Mouse (Mus musculus) hindbrain, embryonic 10.5 days (tissue): ENCODE results near the gene Trpm3. TPM values are rescaled to one million over a fixed set of nuclear protein-coding genes. Genes with fewer than 3 reads are reported as not detected.

ENCODE experiments used
- DNase-seq: peaks from one replicate; pipeline ENCODE4 v3.0.0-alpha.2; 2017; ENCODE audit warnings: low spot score
- H3K27ac ChIP-seq: fragments of 300-500 bp; sonication (generic); 2 replicates; pipeline ENCODE4 v1.5.1; 2016; ENCODE audit warnings: mild to moderate bottlenecking, moderate library complexity
- H3K27me3 ChIP-seq: fragments of 300-500 bp; sonication (generic); 2 replicates; pipeline ENCODE4 v1.6.1; 2016; ENCODE audit warnings: mild to moderate bottlenecking; ENCODE audit not compliant: poor library complexity, insufficient read depth, severe bottlenecking
- H3K36me3 ChIP-seq: fragments of 300-500 bp; sonication (generic); 2 replicates; pipeline ENCODE4 v1.6.1; 2016; ENCODE audit warnings: mild to moderate bottlenecking, moderate library complexity
- H3K4me1 ChIP-seq: fragments of 300-500 bp; sonication (generic); replicated peaks from 2 replicates; pipeline ENCODE4 v1.6.1; 2016; ENCODE audit warnings: mild to moderate bottlenecking
- H3K4me3 ChIP-seq: fragments of 300-500 bp; sonication (generic); 2 replicates; pipeline ENCODE4 v1.5.1; 2016; ENCODE audit warnings: mild to moderate bottlenecking, moderate library complexity
- H3K9me3 ChIP-seq: fragments of 300-500 bp; sonication (generic); 2 replicates; pipeline ENCODE4 v1.6.1; 2016; ENCODE audit warnings: mild to moderate bottlenecking, moderate library complexity
- WGBS: fragments of 180-500 bp; shearing (Covaris S2); methylation state at CpG from one replicate; pipeline ENCODE4 v1.1.7; 2016; 5-methylcytosine and 5-hydroxymethylcytosine counted together
- polyA plus RNA-seq: library from polyadenylated mRNA; unstranded; fragments of >200 nt; fragmentation: Nextera tagmentation; extraction: Ambion mirVana; gene quantifications from 2 replicates; pipeline ENCODE4 v1.2.1, GENCODE M21; 2016

Trpm3 gene
- polyA plus RNA-seq = 9.9 and 14.4 TPM in 2 replicates

- Histone ChIP-seq H3K9me3 (no peaks in the 10 kb centered on the region), H3K4me3 (peak within 1 kb of the TSS; percentile 54), H3K4me1 (peaks cover 13% of the 10 kb centered on the region), H3K27ac (no peak within 1 kb of the TSS), H3K36me3 (no peaks in the 10 kb centered on the region), H3K27me3 (peaks cover 6% of the 10 kb centered on the region)
- peak; percentile 82 for DNase-seq
- WGBS = under 1% methylated on average over 39 of the region's 39 CpGs
Measured at GRCm38 (mm10) chr19:22138590-22139421, at the start of gene Trpm3. Gene Trpm3 (plus strand): TSS chr19:22139046.

- Histone ChIP-seq H3K4me3 (no peak overlapping the region), H3K4me1 (peaks cover 7% of the 10 kb centered on the region; the same call in 1 of the 2 replicates), H3K36me3 (no peaks in the 10 kb centered on the region), H3K27ac (no peak overlapping the region), H3K27me3 (no peaks in the 10 kb centered on the region), H3K9me3 (no peaks in the 10 kb centered on the region)
- WGBS = 44% methylated on average over 4 of the region's 4 CpGs
- no peak for DNase-seq
Measured at GRCm38 (mm10) chr19:22100582-22100981, 38.3 kb upstream of the Trpm3 start.

DNA sequence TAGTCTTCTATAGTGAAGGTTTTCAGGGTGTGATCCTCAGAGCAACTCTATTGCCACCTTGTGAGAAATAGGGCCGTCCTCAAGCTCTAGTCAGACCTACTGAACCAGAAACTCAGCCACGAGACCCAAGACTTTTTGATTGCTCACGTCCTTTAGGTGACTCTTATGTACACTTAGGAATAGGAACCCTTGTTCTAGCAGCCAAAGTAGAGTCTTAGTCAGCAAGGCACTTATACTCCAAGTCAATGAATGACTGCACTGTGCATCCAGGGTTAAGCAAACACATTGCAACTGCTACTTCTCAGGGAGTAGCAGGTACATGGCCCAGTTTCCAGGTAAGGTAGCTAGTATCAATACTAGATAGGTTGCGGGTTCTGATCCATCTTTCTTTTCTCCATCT is 35.0 kb upstream of the Trpm3 start:
- Histone ChIP-seq H3K27me3 (no peaks in the 10 kb centered on the region), H3K4me3 (no peak overlapping the region), H3K36me3 (no peaks in the 10 kb centered on the region), H3K27ac (no peak overlapping the region), H3K9me3 (no peaks in the 10 kb centered on the region), H3K4me1 (peaks cover 7% of the 10 kb centered on the region; the same call in 1 of the 2 replicates)
- DNase-seq = no peak
- 88% methylated on average over 4 of the region's 4 CpGs for WGBS

GRCm38 (mm10) chr19:22104848-22105484 is 33.9 kb upstream of the Trpm3 start:
- WGBS = 54% methylated on average over 7 of the region's 7 CpGs
- H3K36me3 ChIP-seq = no peaks in the 10 kb centered on the region
- DNase-seq = no peak
- peaks cover 7% of the 10 kb centered on the region; the same call in 1 of the 2 replicates for H3K4me1 ChIP-seq
- H3K9me3 ChIP-seq = no peaks in the 10 kb centered on the region
- H3K27ac ChIP-seq = no peak overlapping the region
- H3K27me3 ChIP-seq = no peaks in the 10 kb centered on the region
- no peak overlapping the region for H3K4me3 ChIP-seq

DNA sequence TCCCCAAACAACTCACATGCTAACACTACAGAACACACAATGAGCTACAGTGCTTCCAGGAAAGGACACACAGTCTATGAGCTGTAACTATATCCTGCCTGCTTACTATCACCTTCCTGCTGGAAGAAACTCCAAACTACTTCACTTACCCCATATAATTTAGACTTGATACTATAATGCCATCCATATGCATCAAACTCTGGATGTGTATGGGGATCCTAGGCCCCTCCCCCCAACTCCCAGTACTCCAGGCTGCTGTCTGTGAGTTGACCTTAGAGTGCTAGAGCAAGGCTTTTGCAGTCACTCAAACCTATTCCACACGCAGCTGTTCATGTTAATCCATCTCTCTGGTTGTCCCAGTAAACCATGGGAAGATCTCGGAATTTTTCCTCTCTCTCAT is 33.2 kb upstream of the Trpm3 start:
- H3K27ac ChIP-seq = no peak overlapping the region
- 68% methylated on average over 2 of the region's 2 CpGs for WGBS

GRCm38 (mm10) chr19:22108893-22109463 is 29.9 kb upstream of the Trpm3 start:
- Histone ChIP-seq H3K27ac (no peak overlapping the region), H3K4me1 (peaks cover 7% of the 10 kb centered on the region; the same call in 1 of the 2 replicates), H3K27me3 (no peaks in the 10 kb centered on the region), H3K36me3 (no peaks in the 10 kb centered on the region), H3K9me3 (no peaks in the 10 kb centered on the region), H3K4me3 (no peak overlapping the region)
- DNase-seq = no peak
- WGBS = 92% methylated on average over 8 of the region's 8 CpGs

More for the DNA sequence above, 33.2 kb upstream of the Trpm3 start:
- Histone ChIP-seq H3K4me1 (peaks cover 7% of the 10 kb centered on the region; the same call in 1 of the 2 replicates), H3K4me3 (no peak overlapping the region), H3K36me3 (no peaks in the 10 kb centered on the region), H3K9me3 (no peaks in the 10 kb centered on the region), H3K27me3 (no peaks in the 10 kb centered on the region)
- no peak for DNase-seq

- no peaks in the 10 kb centered on the region for H3K27me3 ChIP-seq
- H3K27ac ChIP-seq = no peak overlapping the region
- 93% methylated on average over 2 of the region's 2 CpGs for WGBS
- no peaks in the 10 kb centered on the region for H3K36me3 ChIP-seq
- H3K4me1 ChIP-seq = no peaks in the 10 kb centered on the region
- no peak overlapping the region for H3K4me3 ChIP-seq
- DNase-seq = no peak
- H3K9me3 ChIP-seq = no peaks in the 10 kb centered on the region
Measured at GRCm38 (mm10) chr19:22120976-22121375, 17.9 kb upstream of the Trpm3 start.

- DNase-seq = no peak
- WGBS = 82% methylated on average over 2 of the region's 2 CpGs
- H3K36me3 ChIP-seq = no peaks in the 10 kb centered on the region
- H3K4me1 ChIP-seq = no peaks in the 10 kb centered on the region
- no peak overlapping the region for H3K27ac ChIP-seq
- no peaks in the 10 kb centered on the region for H3K9me3 ChIP-seq
- no peaks in the 10 kb centered on the region for H3K27me3 ChIP-seq
- H3K4me3 ChIP-seq = no peak overlapping the region
Measured at GRCm38 (mm10) chr19:22121631-22122030, 17.2 kb upstream of the Trpm3 start.

DNA sequence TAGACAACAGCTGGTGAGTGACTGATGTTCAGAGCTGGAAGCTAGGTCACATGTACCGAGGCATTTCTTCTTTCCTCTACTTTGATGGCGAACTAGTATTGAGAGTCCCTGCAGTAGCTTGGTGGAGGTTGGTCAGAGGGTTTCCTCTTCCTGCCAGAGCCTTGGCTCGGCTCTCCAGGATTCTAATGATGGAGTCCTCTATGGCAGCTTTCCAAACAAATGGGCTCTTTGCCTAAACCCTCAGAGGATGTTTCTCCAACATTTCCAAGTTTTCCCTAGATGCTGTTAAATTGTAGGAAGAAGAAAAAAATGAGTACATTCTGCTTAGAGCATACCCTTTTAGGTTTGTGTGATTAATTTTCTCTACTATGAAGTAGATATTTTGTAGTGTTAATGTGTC is 6.2 kb upstream of the Trpm3 start:
- H3K27me3 ChIP-seq = no peaks in the 10 kb centered on the region; the same call in 1 of the 2 replicates
- no peak overlapping the region for H3K4me3 ChIP-seq
- no peak for DNase-seq
- no peaks in the 10 kb centered on the region for H3K9me3 ChIP-seq
- WGBS = 91% methylated on average over 3 of the region's 3 CpGs
- H3K4me1 ChIP-seq = no peaks in the 10 kb centered on the region
- H3K27ac ChIP-seq = no peak overlapping the region
- H3K36me3 ChIP-seq = no peaks in the 10 kb centered on the region

- H3K27ac ChIP-seq = no peak overlapping the region
- H3K36me3 ChIP-seq = no peaks in the 10 kb centered on the region
- 75% methylated on average over 4 of the region's 4 CpGs for WGBS
- no peaks in the 10 kb centered on the region for H3K9me3 ChIP-seq
- H3K4me3 ChIP-seq = no peak overlapping the region
- no peaks in the 10 kb centered on the region for H3K27me3 ChIP-seq
- H3K4me1 ChIP-seq = no peaks in the 10 kb centered on the region
- no peak for DNase-seq
Measured at GRCm38 (mm10) chr19:22178549-22178948, 39.7 kb downstream of the Trpm3 start.

- 92% methylated on average over 2 of the region's 2 CpGs for WGBS
- no peaks in the 10 kb centered on the region for H3K27me3 ChIP-seq
Measured at GRCm38 (mm10) chr19:22179017-22179416, 40.2 kb downstream of the Trpm3 start.

DNA sequence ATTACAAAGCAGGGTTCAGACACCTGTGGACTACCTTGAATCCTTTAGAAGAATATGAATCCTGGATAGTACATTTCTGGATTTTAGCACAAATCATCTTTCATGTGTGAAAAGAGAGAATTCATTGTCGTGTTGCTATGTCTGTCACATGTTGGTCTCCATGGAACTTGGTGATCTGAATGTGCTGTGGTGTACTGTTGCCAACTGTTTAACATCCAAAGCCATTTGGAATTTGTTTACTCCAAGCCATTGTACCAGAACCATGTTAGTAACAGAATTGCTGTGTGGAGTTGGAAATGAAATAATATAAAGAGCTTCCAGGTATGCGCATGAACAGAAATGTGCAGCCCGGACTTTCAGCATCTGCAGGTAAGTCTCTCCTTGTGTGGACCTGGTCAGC is 41.3 kb downstream of the Trpm3 start:
- WGBS = 87% methylated on average over 3 of the region's 3 CpGs
- no peaks in the 10 kb centered on the region for H3K9me3 ChIP-seq
- H3K27me3 ChIP-seq = no peaks in the 10 kb centered on the region
- H3K4me3 ChIP-seq = no peak overlapping the region
- no peaks in the 10 kb centered on the region for H3K36me3 ChIP-seq
- no peak overlapping the region for H3K27ac ChIP-seq
- no peaks in the 10 kb centered on the region for H3K4me1 ChIP-seq
- DNase-seq = no peak

More at GRCm38 (mm10) chr19:22179017-22179416, 40.2 kb downstream of the Trpm3 start:
- H3K27ac ChIP-seq = no peak overlapping the region
- DNase-seq = no peak
- H3K9me3 ChIP-seq = no peaks in the 10 kb centered on the region
- no peak overlapping the region for H3K4me3 ChIP-seq
- H3K36me3 ChIP-seq = no peaks in the 10 kb centered on the region
- no peaks in the 10 kb centered on the region for H3K4me1 ChIP-seq

DNA sequence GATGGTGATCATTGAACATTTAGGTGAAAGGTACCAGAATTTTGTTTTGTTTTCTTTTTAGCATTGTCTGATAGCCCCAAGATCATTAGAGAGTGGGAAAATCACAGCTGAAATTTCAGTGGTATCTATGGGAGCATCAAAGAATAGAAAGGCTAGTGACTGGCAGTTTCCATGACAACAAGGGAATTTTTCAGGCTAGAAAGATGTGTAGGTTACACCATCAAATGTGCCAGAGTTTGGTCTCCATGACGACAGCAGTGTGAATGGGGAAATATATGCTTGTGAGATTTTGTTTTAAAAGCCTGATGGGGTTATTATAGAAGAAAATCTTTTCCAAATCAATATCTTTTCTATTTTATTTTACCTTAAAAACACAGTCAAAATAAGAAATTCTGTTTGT is 50.9 kb downstream of the Trpm3 start:
- no peaks in the 10 kb centered on the region for H3K36me3 ChIP-seq
- H3K4me3 ChIP-seq = no peak overlapping the region
- no peaks in the 10 kb centered on the region for H3K9me3 ChIP-seq
- no peak for DNase-seq
- H3K27ac ChIP-seq = no peak overlapping the region
- no peaks in the 10 kb centered on the region for H3K4me1 ChIP-seq
- H3K27me3 ChIP-seq = no peaks in the 10 kb centered on the region
- 69% methylated on average over 1 of the region's 1 CpGs for WGBS
